Mouse (Mus musculus): ENCODE data around the gene Kctd21.

GRCm38 (mm10) chr7:97344655-97345054, 12.5 kb downstream of the Kctd21 start:
- TF ChIP-seq CTCF (IDR thresholded peaks at IDR 0.05; ENCODE audit: low read depth, low read length) = no peak
- TF ChIP-seq EP300 (IDR thresholded peaks at IDR 0.05; ENCODE audit: insufficient read depth, low read depth, low read length) = no peak
